Mouse (Mus musculus): Measurements from ENCODE around the gene Crat.

GRCm38 (mm10) chr2:30456104-30456980 is 40.7 kb upstream of the Crat start:
- no peak for TF ChIP-seq CTCF (IDR thresholded peaks at IDR 0.05; ENCODE audit: control insufficient read depth, insufficient read depth, low read length)
- no peak for TF ChIP-seq POLR2A (IDR thresholded peaks at IDR 0.05; ENCODE audit: borderline replicate concordance, control insufficient read depth, low read depth, low read length)

All from bone marrow, adult 2 months (tissue).